ENCODE assay signal across 17 mouse cellular contexts in genomic region chr15:92166266-92166665, GRCm38 (mm10).
DNase-seq lines count a peak whose midpoint lies in the region; ATAC-seq and TF ChIP-seq lines count a peak whose summit lies in the region.
"Had no signal": no experiment of that assay in that cellular context is flagged by ENCODE, and none has a peak within 500 bp of the region (broad histone marks: within the 10 kb centered on the region; RNA-seq: fewer than 3 reads in every experiment).

No protein-coding gene starts in this region.

- intact Hi-C loops in heart, postnatal 25 days (cut with DNase I): no loop called here

- WGBS in lung, adult 2 months: 78% methylated on average over 5 of the region's 5 CpGs

- peak; percentile 89 for ATAC-seq in cerebellum, adult (ENCODE audit: insufficient number of reproducible peaks, low FRiP score, low TSS enrichment)
- ATAC-seq: activated CD4-positive, CD25-positive, alpha-beta regulatory T cell, adult 4 months; forebrain, postnatal 0 days; hindbrain, embryonic 16.5 days; liver, postnatal 0 days had no signal

- no peak overlapping the region for H3K4me3 ChIP-seq in lung, adult 2 months (replicated peaks; ENCODE audit: extremely low read depth, low read depth, low read length)
- H3K4me3 ChIP-seq: neural tube, embryonic 12.5 days had no signal

- TF ChIP-seq CTCF in lung, adult 2 months (IDR thresholded peaks at IDR 0.05; ENCODE audit: insufficient read depth, low read length): no peak

- no peaks in the 10 kb centered on the region for H3K4me1 ChIP-seq in lung, adult 2 months (ENCODE audit: control insufficient read depth, insufficient read depth, low read length)

- no peak for DNase-seq in cerebellum, postnatal 4 days (ENCODE audit: low spot score in 2 of 2)
- DNase-seq in cerebellum, adult 9-11 months: peak; percentile 90
- peak; percentile 89 for DNase-seq in layer of hippocampus, adult 9-11 months
- peak; percentile 36 for DNase-seq in right cerebral cortex, postnatal 25 days
- DNase-seq in gastrocnemius, adult 18-20 months (ENCODE audit: low spot score): no peak
- DNase-seq in lung, adult 2 months: no peak
- no peak for DNase-seq in heart, postnatal 25 days (ENCODE audit: low spot score)
- DNase-seq: forebrain, postnatal 0 days; heart, adult 11 months; kidney, adult 2 months; kidney, postnatal 4 days; liver, postnatal 0 days; thymus, adult 18-20 months had no signal

- TF ChIP-seq POLR2A in lung, adult 2 months (IDR thresholded peaks at IDR 0.05; ENCODE audit: borderline replicate concordance, extremely low read depth, low read depth, low read length): no peak

Comparison
In these comparisons a context has a peak if more than half of its experiments do, and no peak if none do; other contexts are left out.
1. DNase-seq: peak in cerebellum, adult 9-11 months (single experiment), layer of hippocampus, adult 9-11 months (single experiment) and right cerebral cortex, postnatal 25 days (single experiment); none in cerebellum, postnatal 4 days (0 of 2), gastrocnemius, adult 18-20 months (single experiment), lung, adult 2 months (single experiment) and heart, postnatal 25 days (single experiment).